Mouse (Mus musculus) MEL (cell line): ENCODE data around the gene Osm. TPM values are rescaled to one million over a fixed set of nuclear protein-coding genes. Genes with fewer than 3 reads are reported as not detected.
A peak's percentile ranks its signal among the peaks of the same experiment; 100 is the strongest.

ENCODE experiments used
- DNase-seq: peaks from one replicate; pipeline ENCODE4 v3.0.0; 2011; ENCODE audit warnings: low read depth, low spot score
- H3K27ac ChIP-seq: 2 replicates; pipeline ENCODE4 v1.5.1; 2012; ENCODE audit warnings: low read depth, mild to moderate bottlenecking, control low read depth, low read length, moderate library complexity; ENCODE audit not compliant: control insufficient read depth
- H3K27me3 ChIP-seq, 2 experiments: fragments of 150-350 bp in 1 of 2; sonication (generic) in 1 of 2; 2 replicates each; pipeline ENCODE4 v1.6.1; 2012; ENCODE audit warnings: low read length in 2 of 2, mild to moderate bottlenecking in 2 of 2, improper control_type of control experiment in 1 of 2, moderate library complexity in 1 of 2; ENCODE audit not compliant: insufficient read depth in 2 of 2, control insufficient read depth in 1 of 2
- H3K36me3 ChIP-seq, 2 experiments: 2 replicates each; pipeline ENCODE4 v1.6.1; 2012 to 2014; ENCODE audit warnings: low read length in 2 of 2, improper control_type of control experiment in 1 of 2, inconsistent platforms in 1 of 2, mild to moderate bottlenecking in 1 of 2; ENCODE audit not compliant: insufficient read depth in 2 of 2, control insufficient read depth in 1 of 2
- H3K4me1 ChIP-seq, 2 experiments: fragments of 150-350 bp in 1 of 2; sonication (generic) in 1 of 2; 2 replicates each; pipeline ENCODE4 v1.6.1; 2012; ENCODE audit warnings: low read length in 2 of 2, improper control_type of control experiment in 1 of 2, mild to moderate bottlenecking in 1 of 2; ENCODE audit not compliant: insufficient read depth in 2 of 2, control insufficient read depth in 1 of 2
- H3K4me3 ChIP-seq, 2 experiments: fragments of 150-350 bp in 1 of 2; sonication (generic) in 1 of 2; 2 replicates each; pipeline ENCODE4 v1.5.1; 2012; ENCODE audit warnings: low read depth in 2 of 2, low read length in 2 of 2, mild to moderate bottlenecking in 2 of 2, moderate library complexity in 2 of 2, control low read depth in 1 of 2, improper control_type of control experiment in 1 of 2; ENCODE audit not compliant: control insufficient read depth in 1 of 2, insufficient read depth in 1 of 2
- H3K79me2 ChIP-seq: 2 replicates; pipeline ENCODE4 v1.6.1; 2012; ENCODE audit warnings: mild to moderate bottlenecking, low read length, moderate library complexity; ENCODE audit not compliant: control insufficient read depth, poor library complexity, insufficient read depth
- H3K9ac ChIP-seq: 2 replicates; pipeline ENCODE4 v1.6.1; 2012; ENCODE audit warnings: low read depth, mild to moderate bottlenecking, control low read depth, low read length, moderate library complexity; ENCODE audit not compliant: control insufficient read depth, poor library complexity, severe bottlenecking
- H3K9me3 ChIP-seq: fragments of 150-350 bp; sonication (generic); replicated peaks from 2 replicates; pipeline ENCODE4 v1.6.1; 2012; ENCODE audit warnings: mild to moderate bottlenecking, low read length, improper control_type of control experiment, moderate library complexity; ENCODE audit not compliant: insufficient read depth
- CTCF ChIP-seq, 3 experiments: IDR thresholded peaks in 2 of 3; conservative IDR thresholded peaks in 1 of 3; 2 replicates each; pipeline ENCODE4 v1.5.1; 2011 to 2012; ENCODE audit warnings: low read length in 3 of 3, low read depth in 2 of 3, mild to moderate bottlenecking in 2 of 3, improper control_type of control experiment in 1 of 3, inconsistent platforms in 1 of 3, mixed read lengths in 1 of 3, moderate library complexity in 1 of 3; ENCODE audit not compliant: control insufficient read depth in 1 of 3, insufficient read depth in 1 of 3, poor library complexity in 1 of 3, severe bottlenecking in 1 of 3
- EP300 ChIP-seq, 2 experiments: IDR thresholded peaks; 2 replicates each; pipeline ENCODE4 v1.6.1; 2011; ENCODE audit warnings: improper control_type of control experiment in 2 of 2, low read length in 2 of 2, low read depth in 1 of 2, mild to moderate bottlenecking in 1 of 2
- GABPA ChIP-seq: IDR thresholded peaks from 2 replicates; pipeline ENCODE4 v1.6.1; 2012; ENCODE audit warnings: low read depth, mild to moderate bottlenecking, inconsistent platforms, low read length, improper control_type of control experiment, moderate library complexity
- GATA1 ChIP-seq: IDR thresholded peaks from 2 replicates; pipeline ENCODE4 v1.6.1; 2011; ENCODE audit warnings: low read depth, low read length, improper control_type of control experiment
- MAX ChIP-seq: IDR thresholded peaks from 2 replicates; pipeline ENCODE4 v1.6.1; 2011; ENCODE audit warnings: low read length, improper control_type of control experiment
- MEF2A ChIP-seq: IDR thresholded peaks from 2 replicates; pipeline ENCODE4 v1.6.1; 2014; ENCODE audit warnings: low read depth, mild to moderate bottlenecking, inconsistent platforms, low read length, improper control_type of control experiment; ENCODE audit not compliant: poor library complexity, insufficient replicate concordance, severe bottlenecking; ENCODE audit errors: extremely low read depth
- MYB ChIP-seq: IDR thresholded peaks from 2 replicates; pipeline ENCODE4 v1.6.1; 2011; ENCODE audit warnings: mild to moderate bottlenecking, low read depth, low read length, improper control_type of control experiment
- TBP ChIP-seq: IDR thresholded peaks from 2 replicates; pipeline ENCODE4 v1.8.0; 2011; ENCODE audit warnings: low read depth, low read length, improper control_type of control experiment
- TCF12 ChIP-seq: IDR thresholded peaks from 2 replicates; pipeline ENCODE4 v1.6.1; 2014; ENCODE audit warnings: low read depth, mild to moderate bottlenecking, inconsistent platforms, low read length, improper control_type of control experiment, moderate library complexity
- UBTF ChIP-seq: IDR thresholded peaks from 2 replicates; pipeline ENCODE4 v1.6.1; 2012; ENCODE audit warnings: low read depth, mild to moderate bottlenecking, inconsistent platforms, low read length, improper control_type of control experiment, moderate library complexity, borderline replicate concordance; ENCODE audit not compliant: insufficient read depth
- USF2 ChIP-seq, 2 experiments: IDR thresholded peaks; 2 replicates each; pipeline ENCODE4 v1.6.1; 2011 to 2012; ENCODE audit warnings: improper control_type of control experiment in 2 of 2, low read length in 2 of 2, borderline replicate concordance in 1 of 2, inconsistent platforms in 1 of 2, low read depth in 1 of 2, mild to moderate bottlenecking in 1 of 2; ENCODE audit not compliant: insufficient read depth in 1 of 2
- ZKSCAN1 ChIP-seq: IDR thresholded peaks from 2 replicates; pipeline ENCODE4 v1.6.1; 2012; ENCODE audit warnings: low read depth, mild to moderate bottlenecking, inconsistent platforms, low read length, improper control_type of control experiment, moderate library complexity
- ZNF384 ChIP-seq: IDR thresholded peaks from 2 replicates; pipeline ENCODE4 v1.6.1; 2012; ENCODE audit warnings: low read depth, mild to moderate bottlenecking, inconsistent platforms, low read length, improper control_type of control experiment
- polyA plus RNA-seq, 2 experiments: library from polyadenylated mRNA; stranded (reverse) in 1 of 2; unstranded in 1 of 2; fragments of >175 nt in 1 of 2; fragments of >200 nt in 1 of 2; gene quantifications; 2 replicates each; pipeline versions ENCODE4 v1.2.1 to v1.2.4; 2012; ENCODE audit warnings: low replicate concordance in 2 of 2, low read depth in 1 of 2; ENCODE audit not compliant: insufficient read length in 2 of 2, insufficient read depth in 1 of 2, missing spikeins in 1 of 2
- total RNA-seq: library from RNA; depleted of rRNA; stranded (reverse); fragments of 300-350 nt; gene quantifications from 2 replicates; pipeline ENCODE4 v1.2.3, GENCODE M21; 2012

Gene Osm
- total and polyA plus RNA-seq, 3 experiments, result 10.6 to 15.4 TPM; not detected in 1

- H3K4me1 ChIP-seq, result peaks cover 2 to 19% of the 10 kb centered on the region in 2 experiments; a peak in 3 of 4 replicates
- no peak overlapping the region for H3K27ac ChIP-seq
- H3K9ac ChIP-seq, result no peak overlapping the region
- no peak for TF ChIP-seq TCF12
- TF ChIP-seq MYB, result no peak
- no peak for TF ChIP-seq MEF2A
- TF ChIP-seq GABPA, result no peak
- no peak for TF ChIP-seq UBTF
- TF ChIP-seq TBP, result no peak
- no peak for TF ChIP-seq ZKSCAN1
- TF ChIP-seq GATA1, result no peak
- TF ChIP-seq, all 39 proteins: peak for 0
- H3K4me3 ChIP-seq, result no peak overlapping the region
- no peaks in the 10 kb centered on the region for H3K79me2 ChIP-seq
- no peak for DNase-seq
- H3K9me3 ChIP-seq, result no peaks in the 10 kb centered on the region
- no peaks in the 10 kb centered on the region for H3K27me3 ChIP-seq
- H3K36me3 ChIP-seq, result peaks cover 0 to 25% of the 10 kb centered on the region in 2 experiments; a peak in 2 of 4 replicates
Observed at GRCm38 (mm10) chr11:4246126-4246525, 9.9 kb downstream of the Osm start.

- peak in 1 of 2 experiments; percentile 73; a peak in 2 of 4 replicates for TF ChIP-seq EP300 (IDR thresholded peaks at IDR 0.05; ENCODE audit: low read depth in 1 of 2, low read length in 2 of 2)
- peak; percentile 62 for TF ChIP-seq GATA1
- TF ChIP-seq TCF12, result peak; percentile 24; the same call in 1 of the 2 replicates
- no peak for TF ChIP-seq ZKSCAN1
- no peak for TF ChIP-seq CTCF (IDR thresholded peaks at IDR 0.05 in 2 of 3, conservative IDR thresholded peaks at IDR 0.05 in 1 of 3; ENCODE audit: control insufficient read depth in 1 of 3, insufficient read depth in 1 of 3, low read depth in 2 of 3, low read length in 3 of 3, poor library complexity in 1 of 3, severe bottlenecking in 1 of 3)
- Histone ChIP-seq H3K9ac (no peak overlapping the region), H3K4me3 (no peak overlapping the region), H3K27me3 (no peaks in the 10 kb centered on the region), H3K4me1 (peaks cover 2 to 19% of the 10 kb centered on the region in 2 experiments; a peak in 3 of 4 replicates), H3K36me3 (peaks cover 0 to 25% of the 10 kb centered on the region in 2 experiments; a peak in 2 of 4 replicates), H3K27ac (no peak overlapping the region), H3K79me2 (no peaks in the 10 kb centered on the region), H3K9me3 (no peaks in the 10 kb centered on the region)
- no peak for DNase-seq
Observed at GRCm38 (mm10) chr11:4246623-4247022, 10.4 kb downstream of the Osm start.

GRCm38 (mm10) chr11:4247201-4247959, 11.2 kb downstream of the Osm start:
- Histone ChIP-seq H3K4me3 (no peak overlapping the region), H3K79me2 (no peaks in the 10 kb centered on the region), H3K9ac (no peak overlapping the region), H3K27ac (no peak overlapping the region), H3K36me3 (peaks cover 0 to 25% of the 10 kb centered on the region in 2 experiments; a peak in 2 of 4 replicates), H3K4me1 (peaks cover 2 to 19% of the 10 kb centered on the region in 2 experiments; a peak in 3 of 4 replicates), H3K27me3 (no peaks in the 10 kb centered on the region), H3K9me3 (no peaks in the 10 kb centered on the region)
- TF ChIP-seq MAX (no peak), USF2 (IDR thresholded peaks at IDR 0.05; ENCODE audit: borderline replicate concordance in 1 of 2, insufficient read depth in 1 of 2, low read depth in 1 of 2, low read length in 2 of 2) (no peak), UBTF (no peak), ZNF384 (no peak)
- DNase-seq, result no peak
